Mouse (Mus musculus): ENCODE results near the gene Gm1673.

GRCm38 (mm10) chr5:33994671-33995625, 11.7 kb downstream of the Gm1673 start:
- TF ChIP-seq CTCF (IDR thresholded peaks at IDR 0.05; ENCODE audit: low read depth, low read length), result peak; percentile 72
- TF ChIP-seq POLR2A (IDR thresholded peaks at IDR 0.05; ENCODE audit: extremely low read depth, insufficient read depth, low read length), result no peak

Measured in liver, adult 2 months (tissue).